Mouse (Mus musculus): ENCODE results near the gene Slc25a34.

Slc25a34 gene

GRCm38 (mm10) chr4:141617863-141618564, 5.6 kb downstream of the Slc25a34 start:
- DNase-seq (ENCODE audit: low spot score), result no peak

GRCm38 (mm10) chr4:141617299-141617698, 6.3 kb downstream of the Slc25a34 start:
- no peak for DNase-seq (ENCODE audit: low spot score)

GRCm38 (mm10) chr4:141616811-141617210, 6.8 kb downstream of the Slc25a34 start:
- no peak for DNase-seq (ENCODE audit: low spot score)

GRCm38 (mm10) chr4:141614946-141615345, 8.7 kb downstream of the Slc25a34 start:
- DNase-seq (ENCODE audit: low spot score), result no peak

GRCm38 (mm10) chr4:141609538-141609937, 14.1 kb downstream of the Slc25a34 start:
- DNase-seq (ENCODE audit: low spot score), result no peak

- DNase-seq (ENCODE audit: low spot score), result no peak
These were observed 17.8 kb downstream of the Slc25a34 start, which contains the start of gene Fblim1 for GRCm38 (mm10) chr4:141605861-141606260. Fblim1 (minus strand) TSS chr4:141606096.

- no peak for DNase-seq (ENCODE audit: low spot score)
These were observed 18.2 kb downstream of the Slc25a34 start for GRCm38 (mm10) chr4:141605421-141605820.

GRCm38 (mm10) chr4:141604493-141604892, 19.1 kb downstream of the Slc25a34 start:
- DNase-seq (ENCODE audit: low spot score), result no peak

GRCm38 (mm10) chr4:141603921-141604320, 19.7 kb downstream of the Slc25a34 start:
- no peak for DNase-seq (ENCODE audit: low spot score)

- DNase-seq (ENCODE audit: low spot score), result no peak
These were observed 20.9 kb downstream of the Slc25a34 start for GRCm38 (mm10) chr4:141602523-141603223.

GRCm38 (mm10) chr4:141601148-141601862, 22.3 kb downstream of the Slc25a34 start:
- no peak for DNase-seq (ENCODE audit: low spot score)

GRCm38 (mm10) chr4:141600364-141600763, 23.3 kb downstream of the Slc25a34 start:
- DNase-seq (ENCODE audit: low spot score), result no peak

- DNase-seq (ENCODE audit: low spot score), result no peak
These were observed 24.1 kb downstream of the Slc25a34 start for GRCm38 (mm10) chr4:141599251-141600141.

- DNase-seq (ENCODE audit: low spot score), result no peak
These were observed 24.7 kb downstream of the Slc25a34 start for GRCm38 (mm10) chr4:141598894-141599250.

- DNase-seq (ENCODE audit: low spot score), result no peak
These were observed 25.3 kb downstream of the Slc25a34 start for GRCm38 (mm10) chr4:141598199-141598893.

GRCm38 (mm10) chr4:141596700-141597328, 26.8 kb downstream of the Slc25a34 start:
- no peak for DNase-seq (ENCODE audit: low spot score)

- no peak for DNase-seq (ENCODE audit: low spot score)
These were observed 27.9 kb downstream of the Slc25a34 start for GRCm38 (mm10) chr4:141595605-141596268.

GRCm38 (mm10) chr4:141595138-141595537, 28.5 kb downstream of the Slc25a34 start:
- no peak for DNase-seq (ENCODE audit: low spot score)

- DNase-seq (ENCODE audit: low spot score), result no peak
These were observed 32.1 kb downstream of the Slc25a34 start for GRCm38 (mm10) chr4:141591547-141591946.

GRCm38 (mm10) chr4:141583919-141584318, 39.7 kb downstream of the Slc25a34 start:
- no peak for DNase-seq (ENCODE audit: low spot score)
